Mouse (Mus musculus): ENCODE results near the gene Rcn3.

- peak; percentile 26; the same call in 1 of the 2 replicates for TF ChIP-seq CTCF (IDR thresholded peaks at IDR 0.05; ENCODE audit: borderline replicate concordance, insufficient read depth, low read depth, low read length)
- TF ChIP-seq POLR2A (IDR thresholded peaks at IDR 0.05; ENCODE audit: borderline replicate concordance, insufficient read depth, low read length): no peak
These were observed 41.6 kb upstream of the Rcn3 start for GRCm38 (mm10) chr7:45133446-45134159.
